Mouse (Mus musculus): ENCODE data around the gene Blvra. TPM values are rescaled to one million over a fixed set of nuclear protein-coding genes. Genes with fewer than 3 reads are reported as not detected.

The Blvra gene
- total RNA-seq (2021) (10 to 100 TPM; 16.3 to 20.0 TPM), polyA plus RNA-seq (2012; rRNA removed) (9.0 and 15.9 TPM in 2 replicates)
- long read RNA-seq, transcript Blvra-201 (8 exons, 1,160 nt): major isoform, 9 of 18 reads
- long read RNA-seq, partial matches to known transcripts: 4 of 18 reads
- long read RNA-seq, other reads (novel, unspliced or antisense): 5 of 18 reads

DNA sequence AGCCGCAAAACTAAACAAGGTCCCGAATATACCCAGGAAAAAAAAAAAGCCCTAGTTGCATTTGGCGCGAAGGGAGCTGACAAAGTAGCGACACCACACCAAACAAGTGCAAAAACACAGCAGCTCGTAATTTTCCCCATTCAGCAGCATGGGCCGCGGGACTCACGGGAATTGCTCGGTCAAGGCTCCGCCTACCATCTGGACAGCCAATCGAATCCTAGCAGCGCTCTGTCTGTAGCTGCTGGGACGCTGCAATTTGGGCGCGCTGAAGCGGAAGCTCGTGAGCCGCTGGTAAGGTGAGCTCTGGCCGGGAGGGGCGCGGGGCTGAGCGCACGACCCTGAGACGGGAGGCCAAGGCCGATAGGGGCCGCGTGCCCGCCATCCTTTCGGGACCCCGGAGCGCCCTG is at the start of gene Blvra:
Gene Blvra (plus strand): TSS at position 231 of the 407 bp plus-strand sequence.
- intact Hi-C loops (cut with DNase I): loop anchor here (2.0 to 5.0 kb wide), 2 partner anchors 62 to 138 kb away; partner anchors contain the start of genes 1810024B03Rik, Ncaph and Snrnp200
- under 1% methylated on average over 32 of the region's 32 CpGs for WGBS
- TF ChIP-seq EP300 (IDR thresholded peaks at IDR 0.05; ENCODE audit: insufficient read depth, low read depth, low read length) (no peak), POLR2A (IDR thresholded peaks at IDR 0.05; ENCODE audit: insufficient read depth, low read depth, low read length) (peak; percentile 62), CTCF (IDR thresholded peaks at IDR 0.05) (peak; percentile 20; the same call in 1 of the 2 replicates)

DNA sequence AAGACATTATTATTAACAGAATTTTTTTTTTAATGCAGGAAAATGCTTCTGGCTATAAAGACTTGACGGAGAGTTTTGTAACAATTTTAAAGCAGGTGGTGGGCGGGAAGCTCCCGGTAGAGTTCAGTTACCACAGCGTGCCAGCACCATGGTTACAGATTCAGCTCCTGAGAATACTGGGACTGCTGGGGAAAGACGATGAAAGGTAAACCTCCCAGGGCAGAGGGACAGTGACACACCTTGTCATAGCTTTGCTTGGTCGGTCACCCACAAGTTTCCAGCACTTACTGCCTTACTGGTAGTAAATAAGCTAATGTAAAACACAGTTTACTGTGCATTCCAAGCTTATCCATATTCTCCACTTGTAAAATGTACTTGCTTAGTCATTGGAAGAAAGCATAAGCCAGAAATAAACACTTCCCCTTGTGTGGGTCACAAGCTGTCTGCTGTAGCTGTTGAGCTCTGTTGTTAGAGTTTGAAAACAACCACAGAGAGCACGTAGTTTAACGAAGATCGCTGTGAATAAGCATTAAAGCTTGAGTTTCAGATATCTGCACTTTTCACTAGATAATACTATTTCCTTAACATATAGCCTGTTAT is 35.4 kb upstream of the Blvra start:
- Histone ChIP-seq H3K9ac (ENCODE audit: low read depth, low read length) (no peak overlapping the region), H3K27ac (no peak overlapping the region), H3K36me3 (ENCODE audit: control insufficient read depth, insufficient read depth, low read length) (no peaks in the 10 kb centered on the region), H3K4me3 (no peak overlapping the region), H3K4me1 (ENCODE audit: control insufficient read depth, insufficient read depth, low read length) (no peaks in the 10 kb centered on the region), H3K79me2 (replicated peaks; ENCODE audit: control insufficient read depth, insufficient read depth, low read length) (no peaks in the 10 kb centered on the region), H3K27me3 (ENCODE audit: control insufficient read depth, insufficient read depth, low read length) (no peaks in the 10 kb centered on the region)
- DNase-seq: no peak
- TF ChIP-seq EP300 (IDR thresholded peaks at IDR 0.05; ENCODE audit: insufficient read depth, low read depth, low read length): no peak
- TF ChIP-seq CTCF (IDR thresholded peaks at IDR 0.05): no peak
- TF ChIP-seq POLR2A (IDR thresholded peaks at IDR 0.05; ENCODE audit: insufficient read depth, low read depth, low read length): no peak
- WGBS: 95% methylated on average over 9 of the region's 9 CpGs
- intact Hi-C loops (cut with DNase I): no loop called here

More for the DNA sequence above, at the start of gene Blvra:
- peak within 1 kb of the TSS; percentile 80 for H3K27ac ChIP-seq
- H3K36me3 ChIP-seq (ENCODE audit: control insufficient read depth, insufficient read depth, low read length): no peaks in the 10 kb centered on the region
- H3K79me2 ChIP-seq (replicated peaks; ENCODE audit: control insufficient read depth, insufficient read depth, low read length): 0 out of 2 replicates have a peak, but pooled peaks cover 2% of the 10 kb centered on the region
- H3K27me3 ChIP-seq (ENCODE audit: control insufficient read depth, insufficient read depth, low read length): no peaks in the 10 kb centered on the region
- peak; percentile 90 to 92 for DNase-seq
- H3K9ac ChIP-seq (ENCODE audit: low read depth, low read length): peak within 1 kb of the TSS; percentile 85
- H3K4me1 ChIP-seq (ENCODE audit: control insufficient read depth, insufficient read depth, low read length): peaks cover 7% of the 10 kb centered on the region
- peak within 1 kb of the TSS; percentile 72 for H3K4me3 ChIP-seq

DNA sequence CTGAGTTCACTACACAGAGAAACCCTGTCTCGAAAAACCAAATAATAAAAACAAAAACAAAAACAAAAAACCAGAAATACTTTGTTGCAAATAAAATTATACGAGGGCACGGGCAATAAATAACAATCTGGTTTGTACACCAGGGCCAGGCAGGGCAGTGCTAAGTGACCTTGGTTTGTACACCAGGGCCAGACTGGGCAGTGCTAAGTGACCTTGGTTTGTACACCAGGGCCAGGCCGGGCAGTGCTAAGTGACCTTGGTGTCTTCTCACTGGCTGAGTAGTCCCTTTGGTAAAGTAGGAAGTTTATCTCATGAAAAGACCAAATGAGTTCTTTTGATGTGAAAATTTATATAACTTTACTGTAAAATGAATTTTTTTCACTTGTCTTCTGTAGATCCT is 33.2 kb upstream of the Blvra start:
- no peaks in the 10 kb centered on the region for H3K27me3 ChIP-seq (ENCODE audit: control insufficient read depth, insufficient read depth, low read length)
- H3K9ac ChIP-seq (ENCODE audit: low read depth, low read length): no peak overlapping the region
- no peak for DNase-seq
- TF ChIP-seq CTCF (IDR thresholded peaks at IDR 0.05) (no peak), EP300 (IDR thresholded peaks at IDR 0.05; ENCODE audit: insufficient read depth, low read depth, low read length) (no peak), POLR2A (IDR thresholded peaks at IDR 0.05; ENCODE audit: insufficient read depth, low read depth, low read length) (no peak)
- H3K4me3 ChIP-seq: no peak overlapping the region
- intact Hi-C loops (cut with DNase I): no loop called here
- H3K36me3 ChIP-seq (ENCODE audit: control insufficient read depth, insufficient read depth, low read length): no peaks in the 10 kb centered on the region
- H3K4me1 ChIP-seq (ENCODE audit: control insufficient read depth, insufficient read depth, low read length): no peaks in the 10 kb centered on the region
- H3K27ac ChIP-seq: no peak overlapping the region
- H3K79me2 ChIP-seq (replicated peaks; ENCODE audit: control insufficient read depth, insufficient read depth, low read length): no peaks in the 10 kb centered on the region
- 90% methylated on average over 4 of the region's 4 CpGs for WGBS

DNA sequence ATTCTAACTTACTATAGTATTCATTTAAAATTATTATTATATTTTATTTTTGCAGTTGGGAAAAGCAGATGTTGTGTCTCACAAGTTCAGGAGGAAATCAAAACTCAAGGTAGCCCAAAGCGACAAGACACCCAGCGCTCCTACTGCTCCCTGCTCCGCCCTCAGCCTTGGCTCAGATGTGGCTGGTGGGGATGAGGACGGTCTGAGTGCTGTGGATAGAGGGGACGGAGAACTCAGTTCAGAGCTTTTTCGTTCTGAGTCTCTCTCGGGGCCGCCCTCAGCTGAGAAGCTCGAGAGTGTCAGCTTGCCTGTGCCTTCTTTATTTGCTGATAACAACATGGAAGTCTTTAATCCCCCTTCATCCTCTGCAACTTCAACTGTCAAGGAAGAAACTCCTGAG is 9.0 kb upstream of the Blvra start:
- Histone ChIP-seq H3K4me3 (no peak overlapping the region), H3K27ac (no peak overlapping the region), H3K9ac (ENCODE audit: low read depth, low read length) (no peak overlapping the region), H3K79me2 (replicated peaks; ENCODE audit: control insufficient read depth, insufficient read depth, low read length) (no peaks in the 10 kb centered on the region), H3K4me1 (ENCODE audit: control insufficient read depth, insufficient read depth, low read length) (no peaks in the 10 kb centered on the region), H3K27me3 (ENCODE audit: control insufficient read depth, insufficient read depth, low read length) (no peaks in the 10 kb centered on the region), H3K36me3 (ENCODE audit: control insufficient read depth, insufficient read depth, low read length) (no peaks in the 10 kb centered on the region)
- no peak for DNase-seq
- TF ChIP-seq EP300 (IDR thresholded peaks at IDR 0.05; ENCODE audit: insufficient read depth, low read depth, low read length): no peak
- no peak for TF ChIP-seq CTCF (IDR thresholded peaks at IDR 0.05)
- no peak for TF ChIP-seq POLR2A (IDR thresholded peaks at IDR 0.05; ENCODE audit: insufficient read depth, low read depth, low read length)
- 91% methylated on average over 9 of the region's 9 CpGs for WGBS
- intact Hi-C loops (cut with DNase I): no loop called here

DNA sequence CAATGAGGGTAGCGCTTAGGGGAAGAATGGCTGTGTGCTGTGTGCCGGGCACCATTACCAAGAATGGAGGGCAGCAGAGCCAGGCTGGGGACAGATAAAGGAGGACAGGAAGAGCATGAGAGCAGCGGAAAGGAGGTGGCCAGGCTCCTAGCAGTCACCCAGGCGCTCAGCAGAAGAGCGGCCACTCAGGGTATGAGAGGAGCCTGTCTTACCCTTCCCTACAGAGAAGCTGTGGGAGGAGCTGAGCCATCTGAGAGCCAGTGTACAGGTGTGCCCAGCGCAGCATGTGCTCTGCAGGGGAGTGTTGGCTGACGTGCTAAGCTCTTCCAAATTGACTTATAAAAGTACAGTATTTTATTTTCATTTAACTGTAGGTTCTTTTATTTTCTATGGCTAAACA is 1.7 kb upstream of the Blvra start:
- DNase-seq: no peak
- TF ChIP-seq POLR2A (IDR thresholded peaks at IDR 0.05; ENCODE audit: insufficient read depth, low read depth, low read length): no peak
- TF ChIP-seq EP300 (IDR thresholded peaks at IDR 0.05; ENCODE audit: insufficient read depth, low read depth, low read length): no peak
- no peak for TF ChIP-seq CTCF (IDR thresholded peaks at IDR 0.05)
- H3K27me3 ChIP-seq (ENCODE audit: control insufficient read depth, insufficient read depth, low read length): no peaks in the 10 kb centered on the region
- H3K27ac ChIP-seq: no peak overlapping the region
- no peaks in the 10 kb centered on the region for H3K36me3 ChIP-seq (ENCODE audit: control insufficient read depth, insufficient read depth, low read length)
- 83% methylated on average over 7 of the region's 7 CpGs for WGBS
- H3K4me1 ChIP-seq (ENCODE audit: control insufficient read depth, insufficient read depth, low read length): peaks cover 7% of the 10 kb centered on the region
- intact Hi-C loops (cut with DNase I): no loop called here
- no peak overlapping the region for H3K4me3 ChIP-seq
- no peaks in the 10 kb centered on the region for H3K79me2 ChIP-seq (replicated peaks; ENCODE audit: control insufficient read depth, insufficient read depth, low read length)
- H3K9ac ChIP-seq (ENCODE audit: low read depth, low read length): no peak overlapping the region
